Mouse (Mus musculus) midbrain, embryonic 16.5 days (tissue): ENCODE measurements around the gene Dio2. TPM values are rescaled to one million over a fixed set of nuclear protein-coding genes. Genes with fewer than 3 reads are reported as not detected.

Experiments
- ATAC-seq: fragments of 200-750 bp; cut with Nextera tagmentation; 2 replicates; pipeline ENCODE4 v1.8.0; 2017; ENCODE audit warnings: moderate TSS enrichment
- H3K27ac ChIP-seq: fragments of 300-500 bp; sonication (generic); 2 replicates; pipeline ENCODE4 v1.5.1; 2014; ENCODE audit warnings: mild to moderate bottlenecking, low read length, mixed read lengths
- H3K27me3 ChIP-seq: fragments of 300-500 bp; sonication (generic); 2 replicates; pipeline ENCODE4 v1.6.1; 2014; ENCODE audit warnings: low read depth, low read length, mixed read lengths; ENCODE audit not compliant: control insufficient read depth, insufficient read depth
- H3K36me3 ChIP-seq: fragments of 300-500 bp; sonication (generic); 2 replicates; pipeline ENCODE4 v1.6.1; 2014; ENCODE audit warnings: mild to moderate bottlenecking, low read length, moderate library complexity, mixed read lengths; ENCODE audit not compliant: control insufficient read depth, insufficient read depth
- H3K4me1 ChIP-seq: fragments of 300-500 bp; sonication (generic); 2 replicates; pipeline ENCODE4 v1.6.1; 2014; ENCODE audit warnings: mild to moderate bottlenecking, low read length, mixed read lengths; ENCODE audit not compliant: control insufficient read depth, insufficient read depth
- H3K4me2 ChIP-seq: fragments of 300-500 bp; sonication (generic); 2 replicates; pipeline ENCODE4 v1.6.1; 2014; ENCODE audit warnings: mild to moderate bottlenecking, low read length, mixed read lengths
- H3K4me3 ChIP-seq: fragments of 300-500 bp; sonication (generic); 2 replicates; pipeline ENCODE4 v1.5.1; 2014; ENCODE audit warnings: low read depth, mild to moderate bottlenecking, low read length, moderate library complexity, mixed read lengths
- H3K9ac ChIP-seq: fragments of 300-500 bp; sonication (generic); 2 replicates; pipeline ENCODE4 v1.6.1; 2014; ENCODE audit warnings: low read depth, low read length, mixed read lengths
- H3K9me3 ChIP-seq: fragments of 300-500 bp; sonication (generic); replicated peaks from 2 replicates; pipeline ENCODE4 v1.6.1; 2014; ENCODE audit warnings: mild to moderate bottlenecking, low read length, mixed read lengths; ENCODE audit not compliant: control insufficient read depth, poor library complexity, severe bottlenecking
- WGBS: fragments of 180-500 bp; shearing (Covaris S2); extraction: QIAGEN DNeasy Blood & Tissue Kit; methylation state at CpG from one replicate; pipeline ENCODE4 v1.1.7; 2014; 5-methylcytosine and 5-hydroxymethylcytosine counted together
- polyA plus RNA-seq: library from polyadenylated mRNA; unstranded; fragments of >200 nt; fragmentation: Nextera tagmentation; extraction: Ambion mirVana; gene quantifications from 2 replicates; pipeline ENCODE4 v1.2.1, GENCODE M21; 2015

Gene Dio2
- polyA plus RNA-seq = 0.06 and 0.11 TPM in 2 replicates

GRCm38 (mm10) chr12:90738388-90739223 is at the start of gene Dio2:
Dio2 (minus strand) TSS chr12:90738438.
- Histone ChIP-seq H3K9ac (no peak within 1 kb of the TSS), H3K4me2 (peak within 1 kb of the TSS; percentile 40), H3K9me3 (no peaks in the 10 kb centered on the region), H3K4me3 (peak within 1 kb of the TSS; percentile 7; the same call in 1 of the 2 replicates), H3K27ac (no peak within 1 kb of the TSS), H3K36me3 (no peaks in the 10 kb centered on the region), H3K27me3 (no peaks in the 10 kb centered on the region; the same call in 1 of the 2 replicates), H3K4me1 (no peaks in the 10 kb centered on the region)
- ATAC-seq = no peak
- WGBS = 24% methylated on average over 10 of the region's 10 CpGs

- no peak for ATAC-seq
- no peak overlapping the region for H3K4me2 ChIP-seq
- 76% methylated on average over 4 of the region's 4 CpGs for WGBS
- H3K4me1 ChIP-seq = no peaks in the 10 kb centered on the region
- no peak overlapping the region for H3K27ac ChIP-seq
- H3K4me3 ChIP-seq = no peak overlapping the region
- no peaks in the 10 kb centered on the region for H3K9me3 ChIP-seq
- no peaks in the 10 kb centered on the region for H3K27me3 ChIP-seq
- H3K36me3 ChIP-seq = no peaks in the 10 kb centered on the region
- H3K9ac ChIP-seq = no peak overlapping the region
Measured at GRCm38 (mm10) chr12:90781438-90781837, 43.2 kb upstream of the Dio2 start.

GRCm38 (mm10) chr12:90744752-90745151 is 6.5 kb upstream of the Dio2 start:
- Histone ChIP-seq H3K36me3 (no peaks in the 10 kb centered on the region), H3K27me3 (no peaks in the 10 kb centered on the region), H3K9me3 (no peaks in the 10 kb centered on the region), H3K4me1 (no peaks in the 10 kb centered on the region), H3K9ac (no peak overlapping the region), H3K4me2 (no peak overlapping the region), H3K4me3 (no peak overlapping the region), H3K27ac (no peak overlapping the region)
- ATAC-seq = no peak

GRCm38 (mm10) chr12:90743633-90744032 is 5.4 kb upstream of the Dio2 start:
- H3K27ac ChIP-seq = no peak overlapping the region
- no peaks in the 10 kb centered on the region for H3K27me3 ChIP-seq
- H3K4me1 ChIP-seq = no peaks in the 10 kb centered on the region
- H3K9me3 ChIP-seq = no peaks in the 10 kb centered on the region
- no peaks in the 10 kb centered on the region for H3K36me3 ChIP-seq
- no peak for ATAC-seq
- H3K4me3 ChIP-seq = no peak overlapping the region
- H3K9ac ChIP-seq = no peak overlapping the region
- no peak overlapping the region for H3K4me2 ChIP-seq
- 65% methylated on average over 3 of the region's 3 CpGs for WGBS

GRCm38 (mm10) chr12:90740468-90740867 is 2.2 kb upstream of the Dio2 start:
- Histone ChIP-seq H3K4me1 (no peaks in the 10 kb centered on the region), H3K36me3 (no peaks in the 10 kb centered on the region), H3K9ac (no peak overlapping the region), H3K27me3 (no peaks in the 10 kb centered on the region; the same call in 1 of the 2 replicates), H3K4me2 (no peak overlapping the region), H3K4me3 (no peak overlapping the region), H3K9me3 (no peaks in the 10 kb centered on the region), H3K27ac (no peak overlapping the region)
- no peak for ATAC-seq
- WGBS = 39% methylated on average over 2 of the region's 2 CpGs

- no peak for ATAC-seq
- no peak overlapping the region for H3K27ac ChIP-seq
- no peaks in the 10 kb centered on the region; the same call in 1 of the 2 replicates for H3K27me3 ChIP-seq
- H3K4me3 ChIP-seq = no peak overlapping the region
- H3K36me3 ChIP-seq = no peaks in the 10 kb centered on the region
- H3K4me1 ChIP-seq = no peaks in the 10 kb centered on the region
- no peaks in the 10 kb centered on the region for H3K9me3 ChIP-seq
- H3K4me2 ChIP-seq = no peak overlapping the region; the same call in 1 of the 2 replicates
- 86% methylated on average over 13 of the region's 13 CpGs for WGBS
- no peak overlapping the region for H3K9ac ChIP-seq
Measured at GRCm38 (mm10) chr12:90737932-90738331, 306 bp downstream of the Dio2 start.

GRCm38 (mm10) chr12:90735447-90735846 is 2.8 kb downstream of the Dio2 start:
- 94% methylated on average over 6 of the region's 6 CpGs for WGBS

GRCm38 (mm10) chr12:90734503-90734902 is 3.7 kb downstream of the Dio2 start:
- 87% methylated on average over 5 of the region's 5 CpGs for WGBS
- no peaks in the 10 kb centered on the region for H3K36me3 ChIP-seq
- ATAC-seq = no peak
- no peak overlapping the region for H3K4me2 ChIP-seq
- no peak overlapping the region for H3K4me3 ChIP-seq
- H3K27ac ChIP-seq = no peak overlapping the region
- no peaks in the 10 kb centered on the region; the same call in 1 of the 2 replicates for H3K27me3 ChIP-seq
- H3K9me3 ChIP-seq = no peaks in the 10 kb centered on the region
- H3K4me1 ChIP-seq = no peaks in the 10 kb centered on the region
- H3K9ac ChIP-seq = no peak overlapping the region

More at GRCm38 (mm10) chr12:90735447-90735846, 2.8 kb downstream of the Dio2 start:
- H3K9me3 ChIP-seq = no peaks in the 10 kb centered on the region
- H3K4me1 ChIP-seq = no peaks in the 10 kb centered on the region
- H3K9ac ChIP-seq = no peak overlapping the region
- no peak overlapping the region for H3K27ac ChIP-seq
- no peak for ATAC-seq
- H3K4me2 ChIP-seq = no peak overlapping the region
- no peak overlapping the region for H3K4me3 ChIP-seq
- no peaks in the 10 kb centered on the region; the same call in 1 of the 2 replicates for H3K27me3 ChIP-seq
- H3K36me3 ChIP-seq = no peaks in the 10 kb centered on the region

GRCm38 (mm10) chr12:90733721-90734120 is 4.5 kb downstream of the Dio2 start:
- 69% methylated on average over 6 of the region's 6 CpGs for WGBS
- Histone ChIP-seq H3K9ac (no peak overlapping the region), H3K9me3 (no peaks in the 10 kb centered on the region), H3K27ac (no peak overlapping the region), H3K27me3 (no peaks in the 10 kb centered on the region; the same call in 1 of the 2 replicates), H3K4me3 (no peak overlapping the region), H3K4me2 (no peak overlapping the region), H3K4me1 (no peaks in the 10 kb centered on the region), H3K36me3 (no peaks in the 10 kb centered on the region)
- no peak for ATAC-seq
